Mouse (Mus musculus) layer of hippocampus, adult 9-10 months (tissue): ENCODE results near the gene Itpr2.
"Not testable (repeated sequence)": the region's sequence is repeated elsewhere in the genome, so short reads cannot be mapped to it uniquely, and the experiment has no call there.

Experiments used
- DNase-seq: peaks from one replicate; pipeline ENCODE4 v3.0.0; 2022; ENCODE audit warnings: low spot score

The Itpr2 gene

DNA sequence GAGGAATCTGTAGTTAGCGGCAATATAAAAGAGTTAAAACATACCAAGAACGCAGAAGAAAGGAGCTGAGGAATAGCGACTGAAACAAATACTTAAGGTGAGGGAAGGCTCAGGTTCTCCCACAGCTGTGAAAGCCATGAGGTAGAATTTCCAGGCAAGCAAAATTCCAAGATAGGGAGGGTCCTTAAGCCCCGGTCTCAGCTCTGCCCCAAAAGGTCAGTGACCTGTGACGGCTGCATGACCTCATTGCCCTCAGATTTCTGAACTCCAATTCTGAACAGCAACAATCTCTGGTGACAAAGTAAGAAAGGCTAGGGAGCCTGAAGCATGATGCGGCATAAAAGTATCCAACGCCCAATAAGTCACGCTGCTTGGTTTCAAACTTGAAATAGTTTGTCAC lies 33.7 kb downstream of the Itpr2 start:
- no peak for DNase-seq

GRCm38 (mm10) chr6:146464645-146465042 lies 37.4 kb downstream of the Itpr2 start:
- DNase-seq = not testable (repeated sequence)

- no peak for DNase-seq
These were observed 37.9 kb downstream of the Itpr2 start for GRCm38 (mm10) chr6:146464014-146464644.

DNA sequence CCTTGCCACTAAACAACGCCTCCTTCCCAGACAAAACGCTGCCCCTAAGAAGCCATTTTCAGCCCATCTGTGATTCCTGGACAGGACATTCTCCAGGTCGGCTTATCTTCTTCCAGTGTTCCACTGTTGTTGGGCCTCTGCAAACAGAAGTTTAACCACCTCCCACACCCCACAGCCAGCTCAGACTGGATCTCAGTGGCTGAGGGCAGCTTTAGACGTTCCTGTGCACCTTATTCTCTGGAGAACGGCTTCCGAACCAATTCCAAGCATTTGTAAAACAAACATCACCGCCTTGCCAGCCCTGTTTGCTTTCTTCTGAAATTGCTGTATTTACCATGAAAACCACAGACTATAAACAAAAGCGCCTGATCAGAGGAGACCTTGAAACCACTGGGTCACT lies 41.1 kb downstream of the Itpr2 start:
- no peak for DNase-seq

DNA sequence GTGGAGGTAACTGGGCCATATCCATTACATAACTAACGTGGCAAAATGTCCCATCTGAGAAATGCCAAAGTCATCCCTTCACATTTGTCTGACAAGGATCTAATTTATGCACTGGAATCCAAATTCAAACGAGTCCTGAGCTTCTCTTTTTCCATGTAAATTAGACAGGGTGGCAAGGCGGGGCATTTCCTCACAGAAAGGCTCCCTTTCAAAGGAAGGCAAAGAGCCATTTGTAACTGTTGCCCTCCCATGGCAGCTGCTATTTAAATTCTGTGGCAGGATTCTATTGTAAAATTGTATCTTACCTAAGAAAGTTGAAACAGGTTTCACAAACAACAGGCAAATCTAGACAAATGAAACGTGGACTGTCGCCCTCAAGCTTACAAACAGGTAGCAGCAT lies 43.6 kb downstream of the Itpr2 start:
- no peak for DNase-seq

- no peak for DNase-seq
These were observed 45.3 kb downstream of the Itpr2 start for GRCm38 (mm10) chr6:146456741-146457140.

DNA sequence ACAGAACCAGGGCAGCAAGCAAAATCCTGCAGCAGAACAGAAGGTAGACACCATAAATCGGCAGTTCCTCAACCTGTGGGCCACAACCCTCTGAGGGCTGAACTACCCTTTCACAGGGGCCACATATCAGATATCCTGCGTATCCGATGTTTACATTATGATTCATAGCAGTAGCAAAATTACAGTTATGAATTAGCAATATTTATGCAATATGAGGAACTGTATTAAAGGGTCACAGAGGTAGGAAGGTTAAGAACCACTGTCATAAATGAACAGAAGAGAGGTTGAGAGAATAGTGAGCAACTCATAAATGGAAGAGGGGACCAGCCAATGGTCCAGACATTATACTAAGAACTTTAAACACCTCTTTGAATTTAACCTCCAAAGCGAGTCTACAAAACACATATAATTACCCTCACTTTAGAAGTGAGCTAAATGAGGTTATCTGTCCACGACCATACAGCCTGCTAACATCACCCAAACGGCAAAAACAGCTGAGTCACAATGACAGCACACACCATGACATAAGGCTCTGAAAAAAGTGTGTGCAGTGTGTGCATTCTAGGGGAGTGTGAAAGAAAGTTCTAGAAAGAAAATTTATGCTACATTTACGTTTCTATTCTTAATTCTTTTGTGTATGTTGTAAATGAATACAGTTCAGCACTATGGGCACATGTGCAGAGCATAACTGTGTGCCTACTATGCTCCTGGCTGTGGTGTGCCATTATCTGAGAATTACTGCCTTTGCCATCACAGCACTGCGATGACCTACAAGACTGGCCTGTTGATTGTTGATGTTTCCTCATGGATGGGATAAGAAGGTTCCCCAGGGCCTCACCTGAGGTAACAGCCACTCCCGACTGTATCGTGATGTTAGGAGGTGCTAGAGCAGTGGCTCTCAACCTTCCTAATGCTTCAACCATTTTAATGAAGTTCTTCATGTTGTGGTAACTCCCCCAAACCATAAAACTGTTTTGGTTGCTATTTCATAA lies 47.2 kb downstream of the Itpr2 start:
- no peak for DNase-seq

GRCm38 (mm10) chr6:146452474-146452873 lies 49.5 kb downstream of the Itpr2 start:
- DNase-seq = no peak

- no peak for DNase-seq
These were observed 55.9 kb downstream of the Itpr2 start for GRCm38 (mm10) chr6:146446032-146446704.

- no peak for DNase-seq
These were observed 62.2 kb downstream of the Itpr2 start for GRCm38 (mm10) chr6:146439826-146440225.

DNA sequence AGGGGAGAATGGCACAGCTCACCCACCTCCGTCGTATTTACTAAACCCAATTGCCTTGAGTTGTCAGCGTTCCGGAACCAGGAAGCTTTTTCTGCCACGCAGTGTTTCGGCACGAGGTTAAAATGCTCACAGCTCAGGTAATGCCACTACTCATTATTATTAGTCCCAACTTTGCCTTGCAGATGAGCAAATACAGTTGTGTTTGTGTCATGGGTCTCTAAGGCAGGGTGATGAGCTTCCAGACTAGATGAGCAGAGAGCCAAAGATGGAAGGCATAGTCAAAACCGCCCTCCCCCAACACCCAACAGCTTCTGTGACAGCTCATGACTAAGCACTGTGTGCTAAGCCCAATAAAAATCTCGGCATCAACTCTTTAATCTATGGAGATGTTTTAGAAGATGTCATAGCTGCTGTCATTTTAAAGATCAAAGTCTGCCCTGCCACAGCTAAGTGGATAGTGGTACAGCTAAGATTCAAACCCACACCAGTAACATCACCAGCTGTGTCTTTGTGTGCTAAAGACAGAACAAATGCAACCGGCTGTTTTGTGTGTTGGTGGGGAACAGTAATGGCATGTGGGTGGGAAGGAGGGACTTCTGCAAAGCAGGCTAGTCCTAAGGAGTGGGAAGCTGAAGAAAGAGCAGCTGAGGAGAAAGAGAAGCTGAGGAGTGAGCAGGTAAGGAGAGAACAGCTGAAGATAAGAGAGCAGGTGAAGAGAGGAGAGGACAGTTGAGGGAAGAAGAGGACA lies 62.8 kb downstream of the Itpr2 start:
- no peak for DNase-seq

DNA sequence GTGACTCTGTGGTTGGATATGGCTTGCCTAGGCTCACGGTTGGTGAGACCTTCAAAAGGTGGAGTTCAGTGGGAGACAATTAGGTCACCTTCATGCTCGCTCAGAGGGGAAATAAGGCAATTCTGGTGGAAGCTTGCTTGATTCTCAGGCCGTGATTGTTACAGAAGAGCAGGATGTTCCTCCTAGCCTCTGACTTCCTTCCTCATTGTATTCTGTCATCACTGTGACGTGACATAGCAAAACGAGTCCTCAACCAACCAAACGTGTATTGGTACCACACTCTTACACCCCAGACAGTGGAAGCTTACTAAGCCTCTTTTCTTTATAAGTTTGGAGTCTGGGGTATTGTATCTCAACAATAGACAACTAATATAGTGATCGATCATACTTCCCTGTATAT lies 64.0 kb downstream of the Itpr2 start:
- no peak for DNase-seq

- DNase-seq = no peak
These were observed 65.0 kb downstream of the Itpr2 start for GRCm38 (mm10) chr6:146436916-146437496.

DNA sequence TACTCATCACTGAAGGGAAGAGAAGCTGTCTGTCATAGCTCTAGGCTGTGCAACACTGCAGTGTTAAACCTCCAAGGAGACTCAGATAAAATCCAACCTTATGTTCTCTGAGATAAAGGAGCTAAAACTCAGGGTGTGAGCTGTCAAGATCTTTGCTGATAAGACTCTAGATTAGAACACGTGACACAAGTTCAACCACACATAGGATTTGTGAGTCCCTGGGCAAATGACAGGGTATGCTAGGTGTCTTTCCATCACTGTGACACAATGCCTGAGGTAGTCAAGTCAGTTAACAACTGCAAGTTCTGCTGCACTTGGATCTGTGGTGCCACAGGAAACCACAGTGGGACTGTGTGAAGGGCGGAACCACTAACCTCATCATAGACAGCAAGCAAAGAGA lies 67.8 kb downstream of the Itpr2 start:
- DNase-seq = no peak

DNA sequence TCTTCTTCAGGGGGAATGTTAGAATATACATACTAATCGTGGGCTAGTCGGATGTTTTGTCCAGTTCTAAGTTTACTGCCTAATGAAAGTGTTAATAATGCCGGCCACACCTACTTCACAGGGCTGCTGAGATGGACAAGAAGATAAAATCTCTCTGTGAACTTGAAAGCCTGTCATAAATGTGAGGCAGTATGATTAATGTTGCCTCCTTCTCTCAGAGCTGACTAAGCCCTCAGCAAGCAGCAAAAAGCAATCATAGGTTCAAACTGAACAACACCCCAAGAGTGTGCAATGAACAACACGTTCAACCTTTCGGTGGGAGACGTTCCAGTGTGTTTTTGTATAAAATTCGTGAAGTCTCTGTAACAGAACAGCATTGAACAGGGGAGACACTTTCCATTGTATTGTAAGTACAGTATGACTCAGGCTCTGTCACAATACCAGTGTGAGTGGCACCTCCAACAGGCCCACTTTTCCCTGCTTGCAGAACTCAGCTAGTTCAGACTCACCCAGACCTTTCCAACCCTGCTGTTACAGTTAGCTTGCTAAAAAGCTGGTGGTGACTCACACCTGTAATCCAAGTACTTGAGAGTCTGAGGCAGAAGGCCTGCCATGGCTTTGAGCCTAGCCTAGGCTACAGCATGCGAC lies 69.7 kb downstream of the Itpr2 start:
- DNase-seq = no peak

- DNase-seq = no peak
These were observed 70.2 kb downstream of the Itpr2 start for GRCm38 (mm10) chr6:146431777-146432176.

DNA sequence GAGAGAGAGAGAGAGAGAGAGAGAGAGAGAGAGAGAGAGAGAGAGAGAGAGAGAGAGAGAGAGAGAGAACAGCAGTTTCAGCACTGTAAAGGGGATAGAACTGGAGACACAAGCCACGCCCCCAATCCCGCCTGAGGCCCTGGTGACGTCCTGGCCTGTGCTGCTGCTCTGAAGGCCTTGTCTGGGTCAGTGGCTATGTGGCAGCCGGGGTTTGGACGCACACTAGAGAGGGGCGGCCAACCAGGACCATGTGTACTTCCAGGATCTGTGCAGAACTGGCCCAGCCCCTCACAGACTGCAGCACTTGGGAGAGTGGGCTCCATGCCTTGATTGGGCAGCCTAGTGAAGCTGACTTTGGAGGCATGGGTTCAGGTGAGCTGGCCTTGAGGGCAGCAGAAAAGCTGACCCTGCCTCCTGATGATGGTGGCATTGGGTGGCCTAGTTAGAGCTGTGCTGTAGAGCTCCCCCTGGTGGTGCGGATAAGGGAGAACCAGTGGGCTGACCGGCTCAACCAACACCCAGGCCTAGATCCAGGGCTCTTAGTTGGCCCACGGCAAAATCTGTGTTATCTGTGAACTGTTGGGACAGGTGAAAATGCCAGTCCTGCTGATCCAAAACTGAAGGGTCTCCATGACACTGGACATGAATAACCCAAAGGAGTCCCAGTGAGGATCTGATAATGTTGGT lies 72.2 kb downstream of the Itpr2 start:
- DNase-seq = no peak

DNA sequence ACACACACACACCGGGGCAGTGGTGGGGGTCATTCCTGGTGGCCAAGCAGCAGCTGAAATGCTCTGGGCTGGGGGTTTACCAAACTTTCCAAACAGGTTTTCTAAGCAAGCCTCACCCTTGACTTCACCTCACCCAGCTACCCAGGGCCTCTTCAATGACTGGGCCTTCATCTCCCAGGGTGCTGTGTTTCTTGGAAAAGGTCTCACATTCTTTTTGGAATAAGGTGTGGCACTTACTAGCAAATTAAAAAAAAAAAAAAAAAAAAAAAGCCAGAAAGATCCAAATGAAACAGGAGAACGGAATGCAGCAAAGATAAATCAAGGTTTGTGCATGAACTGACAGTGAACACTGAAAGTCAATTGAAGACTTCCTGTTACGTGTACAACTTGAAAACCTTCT lies 77.2 kb downstream of the Itpr2 start:
- DNase-seq = no peak

- DNase-seq = no peak
These were observed 77.7 kb downstream of the Itpr2 start for GRCm38 (mm10) chr6:146424326-146424725.

- no peak for DNase-seq
These were observed 81.3 kb downstream of the Itpr2 start for GRCm38 (mm10) chr6:146420718-146421117.

- DNase-seq = no peak
These were observed 85.6 kb downstream of the Itpr2 start for GRCm38 (mm10) chr6:146416461-146416860.
